Mouse (Mus musculus): ENCODE data around the gene Slx1b. TPM values are rescaled to one million over a fixed set of nuclear protein-coding genes. Genes with fewer than 3 reads are reported as not detected.
"Not testable (repeated sequence)": the region's sequence is repeated elsewhere in the genome, so short reads cannot be mapped to it uniquely, and the experiment has no call there.

Slx1b gene
- polyA plus RNA-seq, 1 experiment from 2014 or later = 9.5 TPM

- Histone ChIP-seq H3K9me3 (ENCODE audit: low read length) (no peaks in the 10 kb centered on the region), H3K9ac (replicated peaks; ENCODE audit: low read length) (no peak overlapping the region), H3K4me1 (ENCODE audit: insufficient read depth, low read length) (peaks cover 9% of the 10 kb centered on the region), H3K27ac (ENCODE audit: low read length) (no peak overlapping the region), H3K27me3 (ENCODE audit: insufficient read depth, low read length) (no peaks in the 10 kb centered on the region), H3K4me3 (ENCODE audit: low read length) (no peak overlapping the region), H3K4me2 (replicated peaks; ENCODE audit: low read depth, low read length) (no peak overlapping the region), H3K36me3 (ENCODE audit: insufficient read depth, low read length) (no peaks in the 10 kb centered on the region)
- ATAC-seq (ENCODE audit: low FRiP score, low TSS enrichment) = no peak
Measured at GRCm38 (mm10) chr7:126644914-126645313, 50.7 kb downstream of the Slx1b start.

DNA sequence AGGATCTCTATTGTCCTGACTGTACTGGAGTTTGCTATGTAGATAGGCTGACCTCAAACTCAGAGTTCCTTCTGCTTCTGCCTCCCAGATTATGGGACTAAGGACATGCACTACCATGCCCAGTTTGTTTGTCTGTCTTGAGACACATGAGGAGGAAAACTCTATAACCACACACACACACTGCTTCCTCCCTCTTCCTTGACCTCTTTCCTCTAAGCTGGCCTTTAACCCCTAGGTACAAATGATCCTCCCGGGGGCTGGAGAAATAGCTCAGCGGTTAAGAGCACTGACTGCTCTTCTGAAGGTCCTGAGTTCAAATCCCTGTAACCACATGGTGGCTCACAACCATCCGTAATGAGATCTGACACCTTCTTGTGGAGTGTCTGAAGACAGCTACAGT is 51.2 kb downstream of the Slx1b start:
- 54% methylated on average over 3 of the region's 3 CpGs for WGBS
- H3K4me2 ChIP-seq (replicated peaks; ENCODE audit: low read depth, low read length) = no peak overlapping the region
- H3K4me3 ChIP-seq (ENCODE audit: low read length) = no peak overlapping the region
- no peaks in the 10 kb centered on the region for H3K27me3 ChIP-seq (ENCODE audit: insufficient read depth, low read length)
- H3K4me1 ChIP-seq (ENCODE audit: insufficient read depth, low read length) = 0 out of 2 replicates have a peak, but pooled peaks cover 6% of the 10 kb centered on the region
- ATAC-seq (ENCODE audit: low FRiP score, low TSS enrichment) = no peak
- no peak overlapping the region for H3K9ac ChIP-seq (replicated peaks; ENCODE audit: low read length)
- H3K9me3 ChIP-seq (ENCODE audit: low read length) = no peaks in the 10 kb centered on the region
- no peaks in the 10 kb centered on the region for H3K36me3 ChIP-seq (ENCODE audit: insufficient read depth, low read length)
- no peak overlapping the region for H3K27ac ChIP-seq (ENCODE audit: low read length)

DNA sequence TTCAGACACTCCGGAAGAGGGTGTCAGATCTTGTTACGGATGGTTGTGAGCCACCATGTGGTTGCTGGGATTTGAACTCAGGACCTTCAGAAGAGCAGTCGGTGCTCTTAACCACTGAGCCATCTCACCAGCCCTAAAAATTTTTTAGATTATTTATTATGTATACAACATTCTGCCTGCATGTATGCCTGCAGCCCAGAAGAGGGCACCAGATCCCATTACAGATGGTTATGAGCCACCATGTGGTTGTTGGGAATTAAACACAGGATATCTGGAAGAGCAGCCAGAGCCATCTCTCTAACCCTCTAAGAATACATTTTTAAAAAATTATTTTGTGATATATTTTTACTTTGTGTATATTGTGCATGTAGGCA is 52.4 kb downstream of the Slx1b start:
- not testable (repeated sequence) for H3K36me3 ChIP-seq (ENCODE audit: insufficient read depth, low read length); H3K4me3 ChIP-seq (ENCODE audit: low read length); H3K9me3 ChIP-seq (ENCODE audit: low read length); ATAC-seq (ENCODE audit: low FRiP score, low TSS enrichment); H3K4me2 ChIP-seq (replicated peaks; ENCODE audit: low read depth, low read length); H3K27me3 ChIP-seq (ENCODE audit: insufficient read depth, low read length); H3K27ac ChIP-seq (ENCODE audit: low read length); H3K9ac ChIP-seq (replicated peaks; ENCODE audit: low read length); H3K4me1 ChIP-seq (ENCODE audit: insufficient read depth, low read length)
- WGBS = 54% methylated on average over 3 of the region's 3 CpGs

DNA sequence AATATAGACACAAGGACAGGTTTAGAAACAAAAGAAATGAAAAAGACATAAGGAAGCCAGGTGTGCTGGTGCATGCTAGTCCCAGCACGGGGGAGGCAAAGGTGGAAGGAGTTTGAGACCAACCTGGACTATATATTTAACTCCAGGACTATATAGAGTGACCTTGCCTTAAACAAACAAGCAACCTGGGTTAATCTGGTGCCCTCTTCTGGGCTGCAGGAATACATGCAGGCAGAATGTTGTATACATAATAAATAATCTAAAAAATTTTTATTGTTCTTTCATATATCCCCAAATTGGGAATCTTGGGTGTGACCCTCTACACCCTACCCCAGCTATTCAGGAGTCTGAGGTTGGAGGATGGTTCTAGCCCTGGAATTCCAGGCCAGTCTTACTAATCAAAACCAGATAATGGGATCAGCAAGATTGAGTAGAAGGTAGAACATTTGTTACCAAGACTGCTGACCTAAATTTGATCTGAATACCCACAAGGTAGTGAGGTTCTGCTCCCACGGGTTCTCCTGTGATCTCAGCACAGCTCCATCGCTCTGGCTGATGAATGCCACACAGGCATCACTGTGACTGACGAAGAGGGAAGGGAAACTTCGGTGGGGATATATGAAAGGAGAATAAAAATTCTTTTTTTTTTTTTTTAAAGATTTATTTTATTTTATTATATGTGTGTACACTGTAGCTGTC is 52.9 kb downstream of the Slx1b start:
- no peaks in the 10 kb centered on the region for H3K27me3 ChIP-seq (ENCODE audit: insufficient read depth, low read length)
- no peak for ATAC-seq (ENCODE audit: low FRiP score, low TSS enrichment)
- H3K9ac ChIP-seq (replicated peaks; ENCODE audit: low read length) = no peak overlapping the region
- no peak overlapping the region for H3K4me2 ChIP-seq (replicated peaks; ENCODE audit: low read depth, low read length)
- no peak overlapping the region for H3K27ac ChIP-seq (ENCODE audit: low read length)
- H3K9me3 ChIP-seq (ENCODE audit: low read length) = no peaks in the 10 kb centered on the region
- H3K4me1 ChIP-seq (ENCODE audit: insufficient read depth, low read length) = 0 out of 2 replicates have a peak, but pooled peaks cover 3% of the 10 kb centered on the region
- H3K36me3 ChIP-seq (ENCODE audit: insufficient read depth, low read length) = no peaks in the 10 kb centered on the region
- 73% methylated on average over 5 of the region's 5 CpGs for WGBS
- H3K4me3 ChIP-seq (ENCODE audit: low read length) = no peak overlapping the region

Other genes starting within 250 kb of the Slx1b start
- 7.1 and 7.8 TPM in 2 replicates for gene Atp2a1, start 232.7 kb downstream of the Slx1b start, polyA plus RNA-seq (2015; fragmentation: Nextera tagmentation; extraction: Ambion mirVana)
- gene Sh2b1, start 220.4 kb downstream of the Slx1b start, polyA plus RNA-seq (2015; fragmentation: Nextera tagmentation; extraction: Ambion mirVana) = 62.5 and 66.5 TPM in 2 replicates
- 177 and 196 TPM in 2 replicates for gene Tufm, start 208.4 kb downstream of the Slx1b start, polyA plus RNA-seq (2015; fragmentation: Nextera tagmentation; extraction: Ambion mirVana)
- gene Atxn2l, start 192.3 kb downstream of the Slx1b start, polyA plus RNA-seq (2015; fragmentation: Nextera tagmentation; extraction: Ambion mirVana) = 41.5 and 47.9 TPM in 2 replicates
- 200 and 219 TPM in 2 replicates for gene Eif3c, start 129.4 kb downstream of the Slx1b start, polyA plus RNA-seq (2015; fragmentation: Nextera tagmentation; extraction: Ambion mirVana)
- 0.96 and 1.1 TPM in 2 replicates for gene Apobr, start 110.8 kb downstream of the Slx1b start, polyA plus RNA-seq (2015; fragmentation: Nextera tagmentation; extraction: Ambion mirVana)
- 39.3 and 41.3 TPM in 2 replicates for gene Cln3, start 110.0 kb downstream of the Slx1b start, polyA plus RNA-seq (2015; fragmentation: Nextera tagmentation; extraction: Ambion mirVana)
- not detected in 2 replicates for gene Il27, start 100.8 kb downstream of the Slx1b start, polyA plus RNA-seq (2015; fragmentation: Nextera tagmentation; extraction: Ambion mirVana)
- gene Nupr1, start 64.9 kb downstream of the Slx1b start, polyA plus RNA-seq (2015; fragmentation: Nextera tagmentation; extraction: Ambion mirVana) = 6.8 and 9.5 TPM in 2 replicates
- 50.7 and 57.2 TPM in 2 replicates for gene Sgf29, start 46.5 kb downstream of the Slx1b start, polyA plus RNA-seq (2015; fragmentation: Nextera tagmentation; extraction: Ambion mirVana)
- 9.1 and 9.4 TPM in 2 replicates for gene Sult1a1, start 19.4 kb downstream of the Slx1b start, polyA plus RNA-seq (2015; fragmentation: Nextera tagmentation; extraction: Ambion mirVana)
- gene Bola2, start 383 bp downstream of the Slx1b start, polyA plus RNA-seq (2015; fragmentation: Nextera tagmentation; extraction: Ambion mirVana) = 119 and 122 TPM in 2 replicates
- gene Coro1a, start 12.0 kb upstream of the Slx1b start, polyA plus RNA-seq (2015; fragmentation: Nextera tagmentation; extraction: Ambion mirVana) = 17.5 and 19.7 TPM in 2 replicates
- gene Mapk3, start 63.8 kb upstream of the Slx1b start, polyA plus RNA-seq (2015; fragmentation: Nextera tagmentation; extraction: Ambion mirVana) = 77.9 and 79.5 TPM in 2 replicates
- gene Gdpd3, start 70.5 kb upstream of the Slx1b start, polyA plus RNA-seq (2015; fragmentation: Nextera tagmentation; extraction: Ambion mirVana) = 1.8 and 2.0 TPM in 2 replicates
- 95.8 and 101 TPM in 2 replicates for gene Ypel3, start 81.2 kb upstream of the Slx1b start, polyA plus RNA-seq (2015; fragmentation: Nextera tagmentation; extraction: Ambion mirVana)
- 0.29 and 0.78 TPM in 2 replicates for gene Tbx6, start 85.7 kb upstream of the Slx1b start, polyA plus RNA-seq (2015; fragmentation: Nextera tagmentation; extraction: Ambion mirVana)
- 267 and 271 TPM in 2 replicates for gene Ppp4c, start 96.7 kb upstream of the Slx1b start, polyA plus RNA-seq (2015; fragmentation: Nextera tagmentation; extraction: Ambion mirVana)
- gene Fam57b, start 101.9 kb upstream of the Slx1b start, polyA plus RNA-seq (2015; fragmentation: Nextera tagmentation; extraction: Ambion mirVana) = 0.19 and 0.52 TPM in 2 replicates
- not detected in 2 replicates for gene 4930451I11Rik, start 135.9 kb upstream of the Slx1b start, polyA plus RNA-seq (2015; fragmentation: Nextera tagmentation; extraction: Ambion mirVana)
- 7.8 and 8.7 TPM in 2 replicates for gene Doc2a, start 151.6 kb upstream of the Slx1b start, polyA plus RNA-seq (2015; fragmentation: Nextera tagmentation; extraction: Ambion mirVana)
- 32.6 and 42.7 TPM in 2 replicates for gene Hirip3, start 166.2 kb upstream of the Slx1b start, polyA plus RNA-seq (2015; fragmentation: Nextera tagmentation; extraction: Ambion mirVana)
- 75.3 and 88.0 TPM in 2 replicates for gene Ino80e, start 166.6 kb upstream of the Slx1b start, polyA plus RNA-seq (2015; fragmentation: Nextera tagmentation; extraction: Ambion mirVana)
- gene Taok2, start 188.9 kb upstream of the Slx1b start, polyA plus RNA-seq (2015; fragmentation: Nextera tagmentation; extraction: Ambion mirVana) = 58.6 and 59.9 TPM in 2 replicates
- gene Tmem219, start 227.1 kb upstream of the Slx1b start, polyA plus RNA-seq (2015; fragmentation: Nextera tagmentation; extraction: Ambion mirVana) = 33.8 and 34.1 TPM in 2 replicates
- gene Kctd13, start 233.1 kb upstream of the Slx1b start, polyA plus RNA-seq (2015; fragmentation: Nextera tagmentation; extraction: Ambion mirVana) = 16.5 and 17.7 TPM in 2 replicates

Measured in kidney, embryonic 16.5 days (tissue).